Mouse (Mus musculus) heart, postnatal 25 days (tissue): ENCODE data around the gene Nrbf2. TPM values are rescaled to one million over a fixed set of nuclear protein-coding genes. Genes with fewer than 3 reads are reported as not detected.

ENCODE experiments used
- DNase-seq: peaks from one replicate; pipeline ENCODE4 v3.0.0; 2022; ENCODE audit warnings: low spot score
- intact Hi-C: fragments of 180-260 bp; cut with DNase I; formaldehyde crosslinking; loops from one replicate; pipeline ENCODE4 v1.15.1; 2025
- total RNA-seq, 2 experiments: library from RNA; stranded (reverse); gene quantifications; 2 replicates each; pipeline ENCODE4 v1.2.3; 2021

Nrbf2 gene
- total RNA-seq, 2 experiments from 2014 or later = 6.9 to 8.6 TPM

- DNase-seq = no peak
- intact Hi-C loops = no loop called here
Observed at GRCm38 (mm10) chr10:67296482-67297152, 11.5 kb upstream of the Nrbf2 start.

DNA sequence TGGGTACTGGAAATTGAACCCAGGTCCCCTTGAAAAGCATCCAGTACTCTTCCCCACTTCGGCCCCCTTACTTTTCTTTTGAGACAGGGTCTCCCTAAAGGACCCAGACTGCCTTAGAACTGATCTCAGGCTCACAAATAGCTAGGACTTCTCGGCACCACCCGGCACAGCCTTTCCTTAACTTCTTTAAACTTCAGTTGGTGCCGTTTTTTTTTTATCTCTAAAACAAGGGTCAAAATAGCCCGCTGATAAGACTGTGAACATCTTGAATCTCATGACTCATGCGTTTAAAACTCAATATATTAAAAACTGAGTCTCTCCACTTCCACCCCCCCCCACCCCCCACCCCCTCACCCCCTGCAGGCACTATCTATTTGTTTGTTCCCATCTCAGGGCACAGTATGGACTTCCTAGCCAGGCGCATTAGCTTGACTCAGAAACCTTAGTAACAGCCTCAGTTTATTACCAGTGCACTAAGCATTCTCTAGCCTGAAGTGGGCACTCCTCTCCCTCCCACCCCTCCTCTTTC is 10.9 kb upstream of the Nrbf2 start:
- DNase-seq = no peak
- intact Hi-C loops = no loop called here

DNA sequence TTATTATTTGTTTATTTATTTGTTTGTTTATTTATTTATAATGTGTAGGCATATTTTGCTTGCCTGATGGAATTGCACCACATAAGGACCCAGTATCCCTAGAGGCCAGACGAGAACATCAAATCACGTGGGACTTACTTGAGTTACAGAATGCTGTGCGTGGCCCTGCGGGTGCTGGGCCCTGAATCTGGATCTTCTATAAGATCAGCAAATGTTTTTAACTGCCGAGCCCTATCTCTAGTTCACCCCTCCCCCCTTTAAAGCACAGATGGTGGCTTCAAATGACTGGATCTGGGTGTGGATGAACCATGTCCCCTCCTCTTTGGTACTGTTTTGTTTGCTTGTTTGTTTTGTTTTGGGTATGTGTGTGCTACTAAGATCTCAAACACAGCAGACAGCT is 10.2 kb upstream of the Nrbf2 start:
- intact Hi-C loops = no loop called here
- DNase-seq = no peak

GRCm38 (mm10) chr10:67291087-67291486 is 6.0 kb upstream of the Nrbf2 start:
- intact Hi-C loops = no loop called here
- DNase-seq = no peak

DNA sequence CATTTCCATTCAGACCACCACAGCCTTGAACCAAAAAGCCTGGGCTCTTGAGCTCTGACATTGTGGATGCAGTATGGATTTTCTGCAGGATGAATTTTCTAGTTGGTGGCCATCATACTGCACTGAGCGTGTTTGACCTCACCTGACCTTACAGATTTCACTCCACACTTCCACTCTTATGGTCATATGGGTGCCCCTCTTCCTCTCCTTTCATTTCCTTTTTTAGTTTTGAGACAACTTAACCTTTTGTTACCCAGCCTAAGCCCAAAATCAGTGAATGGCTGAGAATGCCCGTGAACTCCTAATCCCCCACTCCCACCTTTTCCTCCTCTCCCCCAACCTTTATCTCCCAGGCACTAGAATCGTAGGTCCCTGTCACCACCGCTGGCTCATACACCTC is 5.5 kb upstream of the Nrbf2 start:
- intact Hi-C loops = no loop called here
- no peak for DNase-seq

DNA sequence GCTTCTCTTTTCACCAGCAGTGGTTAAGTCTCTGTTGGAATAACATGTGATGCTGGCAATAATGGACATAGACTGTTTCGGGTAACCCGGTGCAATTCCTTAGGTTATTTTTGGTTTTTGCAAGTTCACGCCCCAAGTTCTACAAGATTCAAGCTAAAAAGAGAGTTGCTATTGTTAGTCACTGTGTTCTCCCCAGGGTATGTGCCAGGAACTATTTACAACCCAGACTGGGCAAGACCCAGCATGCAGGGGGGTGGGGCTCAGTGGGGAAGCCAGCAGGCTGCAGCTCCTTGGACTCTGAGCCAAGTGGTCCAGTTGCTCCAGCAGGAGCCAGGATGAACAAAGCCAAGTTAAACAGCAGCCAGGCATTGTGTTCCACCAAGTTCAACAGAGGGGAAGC is 2.8 kb upstream of the Nrbf2 start:
- intact Hi-C loops = no loop called here
- peak; percentile 86 for DNase-seq

- no peak for DNase-seq
- intact Hi-C loops = no loop called here
Observed at GRCm38 (mm10) chr10:67284761-67285175, 337 bp downstream of the Nrbf2 start.

DNA sequence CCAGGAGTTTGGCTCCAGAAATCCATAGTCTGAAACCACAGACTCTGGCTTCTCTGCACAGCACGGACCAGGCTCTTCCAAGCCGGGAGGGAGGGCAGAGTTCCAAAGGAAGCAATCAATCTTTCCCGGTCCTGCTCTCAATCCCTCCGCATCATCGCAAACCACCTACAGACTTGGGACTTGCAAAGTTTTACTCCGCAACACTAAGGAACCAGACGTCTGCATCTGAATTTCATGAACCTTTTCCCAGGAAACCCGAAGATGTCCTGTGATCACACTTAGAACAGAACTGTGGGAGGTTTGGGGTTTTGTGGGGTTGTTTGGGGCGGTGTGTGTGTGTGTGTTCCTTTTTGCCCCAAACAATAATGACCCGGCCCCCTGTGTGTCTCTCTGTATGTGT is 794 bp downstream of the Nrbf2 start:
- intact Hi-C loops = no loop called here

GRCm38 (mm10) chr10:67283516-67283915 is 1.6 kb downstream of the Nrbf2 start:
- no peak for DNase-seq
- intact Hi-C loops = no loop called here

More for the DNA sequence above, 794 bp downstream of the Nrbf2 start:
- DNase-seq = no peak

- no peak for DNase-seq
- intact Hi-C loops = no loop called here
Observed at GRCm38 (mm10) chr10:67282531-67282930, 2.6 kb downstream of the Nrbf2 start.

DNA sequence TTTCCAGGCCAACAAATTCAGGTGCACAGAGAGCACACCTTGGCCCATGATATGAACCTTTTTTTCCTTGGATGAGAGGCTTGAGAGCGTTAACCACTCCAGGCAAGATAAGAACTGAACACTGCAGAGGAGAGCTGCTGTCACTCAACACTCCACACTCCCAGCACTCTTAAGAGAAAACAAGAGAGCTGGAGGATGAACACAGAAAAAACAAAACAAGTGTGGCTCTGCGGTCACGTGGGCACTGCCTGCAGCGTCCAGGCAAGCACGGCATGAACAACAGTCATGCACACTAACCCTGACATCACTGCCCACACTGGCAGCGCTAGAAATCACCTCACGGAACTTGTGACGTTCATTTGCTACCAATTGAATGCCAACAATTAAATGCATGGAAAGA is 3.3 kb downstream of the Nrbf2 start:
- intact Hi-C loops = no loop called here
- DNase-seq = no peak

- intact Hi-C loops = no loop called here
- DNase-seq = no peak
Observed at GRCm38 (mm10) chr10:67275916-67276315, 9.2 kb downstream of the Nrbf2 start.

DNA sequence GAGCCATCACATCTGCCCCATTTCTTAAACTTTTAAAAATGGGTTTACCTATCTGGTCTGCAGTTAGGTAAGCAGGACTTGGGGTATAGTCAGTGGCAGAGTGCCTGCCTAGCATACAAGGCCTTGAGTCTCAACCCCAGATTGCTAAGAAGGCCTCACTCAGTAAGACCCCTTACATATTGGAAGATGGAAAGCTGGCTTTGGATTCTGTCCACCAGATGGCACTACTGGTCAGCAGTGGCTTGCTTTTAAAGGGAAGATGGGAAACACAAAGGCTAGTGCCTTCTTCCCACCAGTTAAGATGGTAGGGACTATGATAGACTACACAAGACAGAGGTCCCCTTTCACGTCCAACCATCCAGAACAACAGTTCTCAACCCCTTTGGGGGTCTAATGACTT is 20.3 kb downstream of the Nrbf2 start:
- DNase-seq = no peak
- intact Hi-C loops = loop anchor here (1.0 kb wide), 1 partner anchor 46 kb away; no protein-coding TSS in a partner anchor

DNA sequence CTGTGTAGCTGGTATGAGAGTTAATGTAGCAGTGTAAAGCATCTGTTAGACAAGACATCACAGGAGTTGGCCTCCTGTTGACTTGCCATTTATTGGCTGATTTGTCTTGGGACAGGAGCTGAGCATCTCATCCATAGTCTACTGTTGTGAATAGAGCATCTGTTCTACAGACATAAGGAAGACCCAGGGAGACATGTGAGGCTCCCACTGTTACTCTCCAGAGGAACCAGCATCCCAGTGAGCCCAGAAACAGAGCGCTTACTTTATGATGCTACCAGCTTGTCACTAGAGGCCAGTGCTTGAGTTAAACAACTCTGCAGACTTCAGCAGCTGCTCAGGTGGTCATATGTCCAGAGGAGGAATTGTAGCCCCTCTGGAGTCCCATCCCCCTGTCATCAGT is 32.0 kb downstream of the Nrbf2 start:
- intact Hi-C loops = no loop called here
- DNase-seq = no peak

- DNase-seq = peak; percentile 9
- intact Hi-C loops = no loop called here
Observed at GRCm38 (mm10) chr10:67252353-67252752, 32.8 kb downstream of the Nrbf2 start.

- DNase-seq = no peak
- intact Hi-C loops = no loop called here
Observed at GRCm38 (mm10) chr10:67250846-67251245, 34.3 kb downstream of the Nrbf2 start.

DNA sequence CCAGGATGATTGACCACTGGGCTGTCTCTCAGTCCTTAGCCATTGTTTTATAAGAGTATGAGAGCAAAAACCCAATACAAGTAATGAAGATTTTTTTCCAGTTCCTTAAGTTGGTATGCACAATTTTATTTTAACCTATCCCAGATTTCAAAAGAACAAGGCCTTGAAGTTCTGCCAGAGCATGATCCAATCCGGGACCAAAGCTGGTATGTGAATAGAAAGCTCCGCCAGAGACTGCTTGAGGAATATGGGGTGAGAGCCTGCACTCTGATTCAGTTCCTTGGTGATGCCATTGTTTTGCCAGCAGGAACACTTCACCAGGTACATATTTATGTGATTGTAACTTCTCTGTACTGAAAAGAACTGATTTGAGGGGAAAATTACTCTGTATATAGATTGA is 35.6 kb downstream of the Nrbf2 start:
- intact Hi-C loops = no loop called here
- DNase-seq = no peak

- intact Hi-C loops = no loop called here
Observed at GRCm38 (mm10) chr10:67247145-67247544, 38.0 kb downstream of the Nrbf2 start.

GRCm38 (mm10) chr10:67230439-67230838 is 54.7 kb downstream of the Nrbf2 start:
- DNase-seq = no peak
- intact Hi-C loops = no loop called here

More at GRCm38 (mm10) chr10:67247145-67247544, 38.0 kb downstream of the Nrbf2 start:
- DNase-seq = no peak

DNA sequence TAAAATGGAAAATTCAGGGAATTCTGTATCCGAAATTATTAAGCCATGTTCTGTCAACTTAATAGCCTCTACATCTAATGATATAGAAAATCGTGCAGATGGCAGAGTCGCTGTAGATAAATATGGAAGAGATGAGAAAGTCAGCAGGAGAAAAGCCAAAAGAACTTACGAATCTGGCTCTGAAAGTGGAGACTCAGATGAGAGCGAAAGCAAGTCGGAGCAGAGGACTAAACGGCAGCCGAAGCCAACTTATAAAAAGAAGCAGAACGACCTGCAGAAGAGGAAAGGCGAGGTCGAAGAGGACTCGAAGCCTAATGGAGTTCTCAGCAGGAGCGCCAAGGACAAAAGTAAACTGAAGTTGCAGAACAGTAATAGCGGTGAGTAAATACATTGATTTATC is 58.6 kb downstream of the Nrbf2 start:
- no peak for DNase-seq
- intact Hi-C loops = loop anchor here (5.0 kb wide), 1 partner anchor 39 kb away; no protein-coding TSS in a partner anchor

GRCm38 (mm10) chr10:67226109-67226508 is 59.0 kb downstream of the Nrbf2 start:
- intact Hi-C loops = loop anchor here (5.0 kb wide), 1 partner anchor 39 kb away; no protein-coding TSS in a partner anchor
- DNase-seq = peak; percentile 53

GRCm38 (mm10) chr10:67225528-67225927 is 59.6 kb downstream of the Nrbf2 start:
- no peak for DNase-seq
- intact Hi-C loops = loop anchor here (5.0 kb wide), 1 partner anchor 38 kb away; no protein-coding TSS in a partner anchor
